Mouse (Mus musculus): ENCODE data around the gene Tmco4.

Gene Tmco4

GRCm38 (mm10) chr4:139093196-139093530, 120.5 kb downstream of the Tmco4 start:
- no peaks in the 10 kb centered on the region for H3K36me3 ChIP-seq (ENCODE audit: control insufficient read depth, insufficient read depth, low read length, poor library complexity, severe bottlenecking)
- DNase-seq (ENCODE audit: low read depth, low spot score), result no peak
- H3K27me3 ChIP-seq (ENCODE audit: control insufficient read depth, insufficient read depth, low read length, poor library complexity, severe bottlenecking), result no peaks in the 10 kb centered on the region; the same call in 1 of the 2 replicates

GRCm38 (mm10) chr4:139095406-139095805, 122.7 kb downstream of the Tmco4 start:
- Histone ChIP-seq H3K36me3 (ENCODE audit: control insufficient read depth, insufficient read depth, low read length, poor library complexity, severe bottlenecking) (no peaks in the 10 kb centered on the region), H3K27me3 (ENCODE audit: control insufficient read depth, insufficient read depth, low read length, poor library complexity, severe bottlenecking) (no peaks in the 10 kb centered on the region; the same call in 1 of the 2 replicates)
- DNase-seq (ENCODE audit: low read depth, low spot score), result no peak

GRCm38 (mm10) chr4:139096201-139096600, 123.5 kb downstream of the Tmco4 start:
- no peak for DNase-seq (ENCODE audit: low read depth, low spot score)
- Histone ChIP-seq H3K27me3 (ENCODE audit: control insufficient read depth, insufficient read depth, low read length, poor library complexity, severe bottlenecking) (no peaks in the 10 kb centered on the region; the same call in 1 of the 2 replicates), H3K36me3 (ENCODE audit: control insufficient read depth, insufficient read depth, low read length, poor library complexity, severe bottlenecking) (no peaks in the 10 kb centered on the region)

GRCm38 (mm10) chr4:139100326-139100725, 127.6 kb downstream of the Tmco4 start:
- Histone ChIP-seq H3K27me3 (ENCODE audit: control insufficient read depth, insufficient read depth, low read length, poor library complexity, severe bottlenecking) (no peaks in the 10 kb centered on the region), H3K36me3 (ENCODE audit: control insufficient read depth, insufficient read depth, low read length, poor library complexity, severe bottlenecking) (peaks cover 2% of the 10 kb centered on the region; the same call in 1 of the 2 replicates)
- DNase-seq (ENCODE audit: low read depth, low spot score), result no peak

GRCm38 (mm10) chr4:139101546-139101945, 128.9 kb downstream of the Tmco4 start:
- Histone ChIP-seq H3K27me3 (ENCODE audit: control insufficient read depth, insufficient read depth, low read length, poor library complexity, severe bottlenecking) (no peaks in the 10 kb centered on the region), H3K36me3 (ENCODE audit: control insufficient read depth, insufficient read depth, low read length, poor library complexity, severe bottlenecking) (peaks cover 2% of the 10 kb centered on the region; the same call in 1 of the 2 replicates)
- no peak for DNase-seq (ENCODE audit: low read depth, low spot score)

GRCm38 (mm10) chr4:139105453-139105852, 132.8 kb downstream of the Tmco4 start:
- DNase-seq (ENCODE audit: low read depth, low spot score), result no peak
- Histone ChIP-seq H3K36me3 (ENCODE audit: control insufficient read depth, insufficient read depth, low read length, poor library complexity, severe bottlenecking) (peaks cover 2% of the 10 kb centered on the region; the same call in 1 of the 2 replicates), H3K27me3 (ENCODE audit: control insufficient read depth, insufficient read depth, low read length, poor library complexity, severe bottlenecking) (no peaks in the 10 kb centered on the region)
